Mouse (Mus musculus): ENCODE results near the gene Gm9887.

DNA sequence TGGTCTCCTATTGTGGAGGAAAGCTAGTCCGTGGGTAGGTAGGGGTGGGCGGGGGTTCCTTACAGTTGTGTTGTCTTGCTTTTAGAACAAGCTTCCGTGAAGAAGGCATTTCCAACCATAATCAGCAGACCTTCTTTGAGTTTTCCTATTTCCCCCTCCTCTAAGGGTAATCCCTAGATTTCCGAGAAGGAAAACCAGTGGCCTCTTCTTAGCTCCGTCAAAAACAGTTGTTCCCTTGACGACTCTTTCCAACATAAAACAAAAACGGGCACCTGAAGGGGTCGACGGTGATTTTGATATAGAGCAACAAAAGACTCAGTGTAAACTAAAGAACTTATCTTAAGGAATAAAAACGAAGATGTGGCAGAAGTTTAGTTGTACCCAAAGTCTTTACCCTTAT lies 10.3 kb downstream of the Gm9887 start:
- TF ChIP-seq EP300 (optimal IDR thresholded peaks at IDR 0.05) = no peak
- TF ChIP-seq CTCF (IDR thresholded peaks at IDR 0.05; ENCODE audit: low read depth) = no peak

All from stomach, postnatal 0 days (tissue).